Mouse (Mus musculus): ENCODE data around the gene Rab31. TPM values are rescaled to one million over a fixed set of nuclear protein-coding genes. Genes with fewer than 3 reads are reported as not detected.
A peak's percentile ranks its signal among the peaks of the same experiment; 100 is the strongest.

The Rab31 gene
- polyA plus RNA-seq, 1 experiment from 2014 or later = 32.0 TPM

- Histone ChIP-seq H3K27me3 (replicated peaks) (no peaks in the 10 kb centered on the region), H3K36me3 (no peaks in the 10 kb centered on the region), H3K4me2 (no peak overlapping the region), H3K4me3 (replicated peaks) (no peak overlapping the region), H3K9me3 (no peaks in the 10 kb centered on the region), H3K9ac (no peak overlapping the region), H3K27ac (no peak overlapping the region), H3K4me1 (no peaks in the 10 kb centered on the region)
- 86% methylated on average over 2 of the region's 2 CpGs for WGBS
- no peak for ATAC-seq (ENCODE audit: insufficient read depth, low FRiP score, low read depth)
Measured at GRCm38 (mm10) chr17:65649175-65649493, 123.4 kb downstream of the Rab31 start.

GRCm38 (mm10) chr17:65648371-65649174 lies 124.0 kb downstream of the Rab31 start:
- H3K27me3 ChIP-seq (replicated peaks) = no peaks in the 10 kb centered on the region
- H3K9ac ChIP-seq = no peak overlapping the region
- peaks cover 3% of the 10 kb centered on the region; the same call in 1 of the 2 replicates for H3K4me1 ChIP-seq
- WGBS = 77% methylated on average over 9 of the region's 9 CpGs
- no peak overlapping the region for H3K27ac ChIP-seq
- no peak for ATAC-seq (ENCODE audit: insufficient read depth, low FRiP score, low read depth)
- no peaks in the 10 kb centered on the region for H3K36me3 ChIP-seq
- no peaks in the 10 kb centered on the region for H3K9me3 ChIP-seq
- no peak overlapping the region for H3K4me3 ChIP-seq (replicated peaks)
- no peak overlapping the region for H3K4me2 ChIP-seq

GRCm38 (mm10) chr17:65647961-65648360 lies 124.6 kb downstream of the Rab31 start:
- Histone ChIP-seq H3K4me3 (replicated peaks) (no peak overlapping the region), H3K27me3 (replicated peaks) (no peaks in the 10 kb centered on the region), H3K27ac (no peak overlapping the region), H3K4me1 (peaks cover 7% of the 10 kb centered on the region; the same call in 1 of the 2 replicates), H3K9ac (no peak overlapping the region), H3K4me2 (no peak overlapping the region), H3K36me3 (no peaks in the 10 kb centered on the region), H3K9me3 (no peaks in the 10 kb centered on the region)
- ATAC-seq (ENCODE audit: insufficient read depth, low FRiP score, low read depth) = no peak
- WGBS = 57% methylated on average over 5 of the region's 5 CpGs

GRCm38 (mm10) chr17:65647226-65647625 lies 125.3 kb downstream of the Rab31 start:
- 67% methylated on average over 6 of the region's 6 CpGs for WGBS
- ATAC-seq (ENCODE audit: insufficient read depth, low FRiP score, low read depth) = no peak
- no peaks in the 10 kb centered on the region for H3K9me3 ChIP-seq
- H3K4me2 ChIP-seq = no peak overlapping the region
- no peak overlapping the region for H3K4me3 ChIP-seq (replicated peaks)
- H3K36me3 ChIP-seq = no peaks in the 10 kb centered on the region
- no peak overlapping the region for H3K27ac ChIP-seq
- no peak overlapping the region for H3K9ac ChIP-seq
- no peaks in the 10 kb centered on the region for H3K27me3 ChIP-seq (replicated peaks)
- H3K4me1 ChIP-seq = peaks cover 11% of the 10 kb centered on the region; the same call in 1 of the 2 replicates

GRCm38 (mm10) chr17:65643579-65643978 lies 129.0 kb downstream of the Rab31 start:
- 0 out of 2 replicates have a peak overlapping the region, but pooled peaks have one; percentile 4 for H3K9ac ChIP-seq
- H3K4me2 ChIP-seq = peak overlapping the region; percentile 22; the same call in 1 of the 2 replicates

GRCm38 (mm10) chr17:65643051-65643521 lies 129.5 kb downstream of the Rab31 start:
- H3K9me3 ChIP-seq = no peaks in the 10 kb centered on the region
- H3K4me2 ChIP-seq = peak overlapping the region; percentile 22; the same call in 1 of the 2 replicates
- 22% methylated on average over 10 of the region's 10 CpGs for WGBS
- H3K36me3 ChIP-seq = no peaks in the 10 kb centered on the region
- H3K4me1 ChIP-seq = peaks cover 11% of the 10 kb centered on the region; the same call in 1 of the 2 replicates
- peak; percentile 54; the same call in 1 of the 2 replicates for ATAC-seq (ENCODE audit: insufficient read depth, low FRiP score, low read depth)
- H3K4me3 ChIP-seq (replicated peaks) = no peak overlapping the region
- H3K9ac ChIP-seq = 0 out of 2 replicates have a peak overlapping the region, but pooled peaks have one; percentile 4
- peak overlapping the region; percentile 79; the same call in 1 of the 2 replicates for H3K27ac ChIP-seq
- no peaks in the 10 kb centered on the region for H3K27me3 ChIP-seq (replicated peaks)

More at GRCm38 (mm10) chr17:65643579-65643978, 129.0 kb downstream of the Rab31 start:
- Histone ChIP-seq H3K27me3 (replicated peaks) (no peaks in the 10 kb centered on the region), H3K27ac (peak overlapping the region; percentile 79; the same call in 1 of the 2 replicates), H3K36me3 (no peaks in the 10 kb centered on the region), H3K9me3 (no peaks in the 10 kb centered on the region), H3K4me3 (replicated peaks) (no peak overlapping the region), H3K4me1 (peaks cover 11% of the 10 kb centered on the region; the same call in 1 of the 2 replicates)
- no peak for ATAC-seq (ENCODE audit: insufficient read depth, low FRiP score, low read depth)
- 56% methylated on average over 5 of the region's 5 CpGs for WGBS

GRCm38 (mm10) chr17:65642578-65642991 lies 130.0 kb downstream of the Rab31 start:
- Histone ChIP-seq H3K9me3 (no peaks in the 10 kb centered on the region), H3K9ac (no peak overlapping the region), H3K27me3 (replicated peaks) (no peaks in the 10 kb centered on the region), H3K4me3 (replicated peaks) (no peak overlapping the region), H3K36me3 (no peaks in the 10 kb centered on the region), H3K27ac (peak overlapping the region; percentile 79; the same call in 1 of the 2 replicates), H3K4me1 (peaks cover 11% of the 10 kb centered on the region; the same call in 1 of the 2 replicates), H3K4me2 (peak overlapping the region; percentile 22; the same call in 1 of the 2 replicates)
- no peak for ATAC-seq (ENCODE audit: insufficient read depth, low FRiP score, low read depth)
- WGBS = 58% methylated on average over 5 of the region's 5 CpGs

GRCm38 (mm10) chr17:65641734-65642218 lies 130.8 kb downstream of the Rab31 start, which contains the start of gene Txndc2:
Gene Txndc2, minus strand, starts transcription at chr17:65642168.
- no peaks in the 10 kb centered on the region for H3K27me3 ChIP-seq (replicated peaks)
- H3K4me1 ChIP-seq = peaks cover 11% of the 10 kb centered on the region; the same call in 1 of the 2 replicates
- no peak for ATAC-seq (ENCODE audit: insufficient read depth, low FRiP score, low read depth)
- peak within 1 kb of the TSS; percentile 22; the same call in 1 of the 2 replicates for H3K4me2 ChIP-seq
- 88% methylated on average over 11 of the region's 11 CpGs for WGBS
- no peak within 1 kb of the TSS for H3K4me3 ChIP-seq (replicated peaks)
- H3K36me3 ChIP-seq = no peaks in the 10 kb centered on the region
- H3K27ac ChIP-seq = peak within 1 kb of the TSS; percentile 79; the same call in 1 of the 2 replicates
- H3K9ac ChIP-seq = no peak within 1 kb of the TSS
- no peaks in the 10 kb centered on the region for H3K9me3 ChIP-seq

- Histone ChIP-seq H3K27me3 (replicated peaks) (no peaks in the 10 kb centered on the region), H3K4me2 (no peak overlapping the region), H3K4me3 (replicated peaks) (no peak overlapping the region), H3K27ac (no peak overlapping the region), H3K4me1 (peaks cover 11% of the 10 kb centered on the region; the same call in 1 of the 2 replicates), H3K36me3 (no peaks in the 10 kb centered on the region), H3K9me3 (no peaks in the 10 kb centered on the region), H3K9ac (no peak overlapping the region)
- ATAC-seq (ENCODE audit: insufficient read depth, low FRiP score, low read depth) = no peak
- WGBS = 88% methylated on average over 1 of the region's 1 CpGs
Measured at GRCm38 (mm10) chr17:65639144-65639543, 133.4 kb downstream of the Rab31 start.

GRCm38 (mm10) chr17:65635715-65636360 lies 136.7 kb downstream of the Rab31 start:
- no peaks in the 10 kb centered on the region for H3K36me3 ChIP-seq
- H3K9ac ChIP-seq = no peak overlapping the region
- H3K4me2 ChIP-seq = no peak overlapping the region
- no peak for ATAC-seq (ENCODE audit: insufficient read depth, low FRiP score, low read depth)
- H3K4me3 ChIP-seq (replicated peaks) = no peak overlapping the region
- H3K4me1 ChIP-seq = no peaks in the 10 kb centered on the region
- WGBS = 55% methylated on average over 14 of the region's 14 CpGs
- no peaks in the 10 kb centered on the region for H3K27me3 ChIP-seq (replicated peaks)
- no peak overlapping the region for H3K27ac ChIP-seq
- H3K9me3 ChIP-seq = no peaks in the 10 kb centered on the region

- no peaks in the 10 kb centered on the region for H3K4me1 ChIP-seq
- ATAC-seq (ENCODE audit: insufficient read depth, low FRiP score, low read depth) = no peak
- WGBS = 78% methylated on average over 6 of the region's 6 CpGs
- H3K27ac ChIP-seq = no peak overlapping the region
- H3K27me3 ChIP-seq (replicated peaks) = no peaks in the 10 kb centered on the region
- no peaks in the 10 kb centered on the region for H3K36me3 ChIP-seq
- no peak overlapping the region for H3K4me2 ChIP-seq
- H3K9ac ChIP-seq = no peak overlapping the region
- no peak overlapping the region for H3K4me3 ChIP-seq (replicated peaks)
- no peaks in the 10 kb centered on the region for H3K9me3 ChIP-seq
Measured at GRCm38 (mm10) chr17:65629943-65630342, 142.6 kb downstream of the Rab31 start.

All from stomach, embryonic 15.5 days (tissue).